Mouse (Mus musculus) lung, adult 2 months (tissue): ENCODE measurements around the gene Lim2.
"Not testable (repeated sequence)": the region's sequence is repeated elsewhere in the genome, so short reads cannot be mapped to it uniquely, and the experiment has no call there.

Experiments used
- CTCF ChIP-seq: fragments of 200-500 bp; IDR thresholded peaks from 2 replicates; pipeline ENCODE4 v1.5.1; 2011; ENCODE audit warnings: mild to moderate bottlenecking, low read length, control low read depth; ENCODE audit not compliant: insufficient read depth
- POLR2A ChIP-seq: fragments of 200-500 bp; IDR thresholded peaks from 2 replicates; pipeline ENCODE4 v1.6.1; 2011; ENCODE audit warnings: low read depth, mild to moderate bottlenecking, control low read depth, low read length, borderline replicate concordance; ENCODE audit errors: extremely low read depth

- TF ChIP-seq POLR2A, CTCF: not testable (repeated sequence)
Measured at GRCm38 (mm10) chr7:43411724-43412123, 15.7 kb upstream of the Lim2 start.
